Mouse (Mus musculus) right cerebral cortex, adult 18-20 months (tissue): Measurements from ENCODE around the gene Herc2.

Experiments used
- DNase-seq: peaks from one replicate; pipeline ENCODE4 v3.0.0; 2022; ENCODE audit warnings: mixed read lengths

Herc2 gene

DNA sequence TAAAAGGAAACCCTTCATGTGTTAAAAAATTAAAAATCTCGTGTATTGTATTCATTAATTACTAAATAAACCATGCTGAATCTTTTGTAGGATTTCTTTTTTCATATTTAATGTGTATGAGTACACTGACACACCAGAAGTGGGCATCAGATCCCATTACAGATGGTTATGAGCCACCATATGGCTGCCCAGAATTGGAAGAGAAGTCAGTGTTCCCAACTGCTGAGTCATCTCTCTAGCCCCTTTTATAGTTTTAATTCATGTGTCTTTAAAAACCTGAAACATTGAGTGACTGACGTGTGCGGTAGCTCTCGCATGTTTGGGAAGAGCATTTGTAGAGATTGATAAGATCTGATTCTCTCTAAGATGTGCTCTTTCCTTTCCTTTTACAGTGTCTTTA lies 21.7 kb downstream of the Herc2 start:
- DNase-seq, result peak; percentile 54

DNA sequence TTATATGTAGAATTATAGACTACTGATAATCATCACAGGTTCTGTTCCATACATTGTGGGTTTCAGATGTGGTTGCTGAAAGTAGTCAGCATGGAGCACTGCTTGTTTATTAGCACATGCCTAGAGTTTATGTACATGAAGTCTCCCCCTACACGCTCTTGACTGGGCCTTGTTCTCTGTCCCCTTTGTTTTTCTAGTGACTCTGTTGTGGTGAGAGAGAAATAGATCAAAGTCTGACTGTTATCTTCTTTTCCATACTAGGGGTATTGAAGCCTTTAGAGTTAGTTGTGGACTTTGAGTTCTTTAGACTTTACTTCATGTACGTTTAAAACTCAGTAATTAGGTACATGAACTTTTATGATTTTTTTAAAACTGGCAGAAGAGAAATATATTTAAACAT lies 33.0 kb downstream of the Herc2 start:
- no peak for DNase-seq

DNA sequence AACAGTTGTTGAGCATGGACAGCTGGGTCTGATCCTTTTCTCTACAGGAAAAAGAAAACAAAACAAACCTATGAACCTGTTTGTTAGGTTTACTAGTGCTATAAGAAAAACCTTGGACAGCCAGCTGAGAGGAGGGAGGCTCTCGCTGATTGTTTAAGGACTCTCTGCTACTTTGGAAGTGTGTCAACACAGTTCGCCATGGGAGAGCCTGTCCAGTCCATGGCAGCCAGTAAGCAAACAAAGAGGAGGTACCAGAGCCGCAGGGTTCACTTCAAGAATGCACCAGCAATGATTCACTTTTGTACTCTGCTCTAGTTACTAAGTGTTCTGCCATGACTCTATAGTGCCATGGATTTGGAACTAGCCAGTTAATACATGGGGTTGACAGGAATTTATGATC lies 39.1 kb downstream of the Herc2 start:
- DNase-seq, result no peak

DNA sequence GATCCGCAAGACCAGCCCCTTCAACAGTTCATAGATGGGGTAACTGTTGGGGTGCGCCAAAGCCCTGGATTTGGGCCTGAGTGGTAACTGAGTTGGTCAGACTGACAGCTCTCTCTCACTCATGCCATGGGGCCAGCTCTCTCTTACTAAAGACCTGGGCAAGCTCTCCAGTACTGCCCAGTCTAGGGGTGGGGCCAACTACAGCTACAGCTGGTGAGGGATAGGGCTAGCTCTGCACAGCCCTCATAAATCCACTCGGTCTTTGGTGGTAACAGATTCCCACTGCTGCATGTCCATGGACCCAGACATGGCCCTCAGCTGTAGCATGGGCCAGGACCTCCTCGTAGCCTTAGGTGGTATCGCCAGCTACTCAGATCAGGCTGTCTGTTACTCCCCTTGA lies 41.4 kb downstream of the Herc2 start:
- DNase-seq, result no peak

DNA sequence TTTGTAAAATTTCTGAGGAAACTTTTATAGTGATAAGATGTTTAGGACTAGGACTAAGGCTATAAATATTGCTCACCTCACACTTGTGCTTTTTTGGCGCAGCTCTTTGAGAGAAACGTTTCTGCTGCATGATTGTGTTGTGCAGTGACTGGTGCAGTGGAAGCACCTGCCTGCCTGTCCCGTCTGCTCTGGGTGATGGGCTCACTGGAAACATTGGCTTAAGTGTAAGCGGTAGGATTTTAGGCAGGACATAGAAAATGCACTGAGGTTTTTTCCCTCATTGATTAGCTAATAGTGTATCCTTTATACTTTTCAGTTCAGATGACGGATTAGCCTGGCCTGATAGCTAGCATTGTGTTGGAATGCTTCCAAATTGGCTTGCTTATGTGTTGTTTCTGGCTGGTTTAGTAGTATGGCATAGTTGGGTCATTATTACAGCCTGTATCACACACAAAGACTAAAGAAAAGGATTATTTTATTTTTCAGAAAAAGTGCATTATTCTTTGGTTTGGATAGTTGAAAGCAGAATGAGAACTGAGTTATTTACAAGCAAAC lies 52.4 kb downstream of the Herc2 start:
- no peak for DNase-seq

DNA sequence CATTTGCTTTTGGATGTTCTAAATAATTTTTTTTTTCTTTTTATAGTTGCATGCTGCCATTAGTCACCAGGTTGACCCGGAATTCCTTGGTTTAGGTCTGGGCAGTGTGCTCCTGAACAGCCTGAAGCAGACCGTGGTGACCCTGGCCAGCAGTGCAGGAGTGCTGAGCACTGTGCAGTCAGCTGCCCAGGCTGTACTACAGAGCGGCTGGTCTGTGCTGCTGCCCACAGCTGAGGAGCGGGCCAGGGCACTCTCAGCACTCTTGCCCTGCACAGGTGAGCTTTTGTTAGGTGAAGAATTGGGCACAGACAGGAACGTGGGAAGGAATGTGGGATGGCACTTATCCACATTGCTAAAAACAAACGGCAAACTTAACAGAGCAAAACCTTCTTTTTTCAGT lies 63.0 kb downstream of the Herc2 start:
- no peak for DNase-seq

DNA sequence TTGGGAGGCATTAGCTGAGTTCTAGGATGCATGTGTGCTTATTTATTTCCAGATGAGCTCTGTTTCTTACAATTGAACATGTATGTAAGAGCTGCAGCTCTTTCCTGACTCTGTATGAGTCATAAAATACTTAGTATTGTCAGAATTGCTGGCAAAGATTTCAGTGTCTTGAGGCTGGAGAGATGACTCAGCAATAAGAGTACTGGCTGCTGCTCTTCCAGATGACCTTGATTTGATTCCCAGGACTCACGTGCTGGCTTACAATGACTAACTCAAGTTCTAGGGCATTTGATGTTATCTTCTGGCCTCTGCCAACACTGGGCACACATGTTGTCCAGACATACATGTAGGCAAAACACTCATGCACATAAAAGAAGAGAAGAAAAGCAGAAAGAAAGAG lies 64.2 kb downstream of the Herc2 start:
- no peak for DNase-seq

DNA sequence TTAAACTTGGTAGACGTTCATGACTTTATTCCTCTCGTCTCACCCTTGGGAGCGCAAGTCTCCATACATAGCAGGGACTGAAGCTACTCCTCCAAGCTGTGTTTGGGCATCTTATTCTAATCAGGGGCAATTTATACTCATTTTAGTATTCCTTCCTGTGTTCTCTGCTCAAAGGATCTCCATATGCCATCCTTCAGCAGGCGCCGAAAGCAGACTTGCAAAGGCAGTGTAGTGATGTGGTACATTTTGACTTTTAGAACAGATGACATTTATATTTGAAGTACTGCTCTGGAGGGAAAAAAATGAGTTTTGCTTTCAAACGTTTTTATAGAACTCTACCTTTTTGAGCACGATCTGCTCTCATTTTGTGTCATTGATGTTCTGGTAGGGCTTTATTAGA lies 71.0 kb downstream of the Herc2 start:
- no peak for DNase-seq

DNA sequence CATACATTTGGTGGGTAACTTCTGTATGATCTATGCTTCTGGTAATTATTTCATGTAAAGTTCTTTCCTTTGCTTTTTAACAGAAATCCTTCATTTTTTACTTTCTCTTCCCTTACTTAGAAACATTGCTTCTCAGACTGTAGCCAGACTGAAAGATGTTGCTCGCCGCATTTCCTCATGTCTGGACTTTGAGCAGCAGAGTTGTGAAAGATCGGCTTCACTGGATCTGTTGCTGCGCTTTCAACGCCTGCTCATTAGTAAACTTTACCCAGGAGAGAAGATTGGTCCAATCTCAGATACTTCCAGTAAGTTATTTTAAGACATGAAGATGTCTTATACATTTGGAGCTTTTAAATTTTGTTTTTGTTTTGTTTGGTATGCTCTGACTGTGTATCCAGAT lies 71.4 kb downstream of the Herc2 start:
- DNase-seq, result no peak

DNA sequence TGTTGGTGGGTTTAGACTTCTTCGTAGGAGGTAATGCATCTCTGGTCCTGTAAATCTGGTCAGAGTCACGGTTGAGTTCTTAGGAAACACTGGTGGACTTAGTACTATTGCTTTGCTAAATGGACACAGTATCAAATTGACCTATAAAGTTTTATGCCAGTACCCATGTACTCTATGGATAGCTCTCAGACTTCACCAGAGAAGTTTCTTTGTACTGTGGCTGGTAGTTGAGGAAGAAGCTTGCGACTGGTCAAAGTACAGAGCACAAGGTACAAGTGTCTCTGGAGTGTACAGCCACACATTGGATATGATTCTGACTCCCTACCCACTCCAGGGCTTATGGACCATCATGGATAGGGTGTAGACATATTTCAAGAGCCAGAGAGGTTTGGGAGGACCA lies 78.1 kb downstream of the Herc2 start:
- DNase-seq, result no peak

DNA sequence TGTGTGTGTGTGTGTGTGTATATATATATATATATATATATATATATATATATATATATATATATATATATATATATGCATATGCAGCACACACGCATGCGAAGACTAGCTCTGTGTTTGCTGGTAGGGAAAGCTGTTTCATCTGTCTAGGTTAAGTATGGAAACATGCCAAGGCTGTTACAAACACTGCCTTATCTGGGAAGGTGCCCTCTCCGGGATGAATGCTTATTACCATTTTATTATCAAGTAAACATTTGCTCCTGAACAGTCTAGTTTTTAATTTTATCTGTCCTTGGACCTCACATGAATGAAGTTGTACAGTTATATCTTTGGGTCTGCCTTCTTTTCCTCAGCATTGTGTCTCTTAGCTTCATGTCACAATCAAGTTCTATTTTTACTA lies 79.6 kb downstream of the Herc2 start:
- DNase-seq, result no peak

DNA sequence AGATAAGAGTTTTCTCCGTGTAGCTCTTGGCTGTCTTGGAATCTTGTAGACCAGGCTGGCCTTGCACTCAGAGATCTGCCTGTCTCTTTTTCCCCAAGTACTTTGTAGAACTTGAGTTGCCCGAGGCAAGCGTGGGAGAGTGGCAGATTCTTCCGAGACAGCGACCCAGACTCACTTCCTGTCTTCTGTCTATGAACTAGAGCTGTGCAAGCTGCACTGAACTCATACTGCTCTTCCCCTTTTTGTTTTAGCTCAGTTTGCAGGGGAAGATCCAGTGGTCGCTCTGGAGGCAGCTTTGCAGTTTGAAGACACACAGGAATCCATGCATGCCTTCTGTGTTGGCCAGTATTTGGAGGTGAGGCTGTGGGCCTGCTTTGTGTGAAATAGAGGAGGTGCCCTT lies 81.6 kb downstream of the Herc2 start:
- no peak for DNase-seq

DNA sequence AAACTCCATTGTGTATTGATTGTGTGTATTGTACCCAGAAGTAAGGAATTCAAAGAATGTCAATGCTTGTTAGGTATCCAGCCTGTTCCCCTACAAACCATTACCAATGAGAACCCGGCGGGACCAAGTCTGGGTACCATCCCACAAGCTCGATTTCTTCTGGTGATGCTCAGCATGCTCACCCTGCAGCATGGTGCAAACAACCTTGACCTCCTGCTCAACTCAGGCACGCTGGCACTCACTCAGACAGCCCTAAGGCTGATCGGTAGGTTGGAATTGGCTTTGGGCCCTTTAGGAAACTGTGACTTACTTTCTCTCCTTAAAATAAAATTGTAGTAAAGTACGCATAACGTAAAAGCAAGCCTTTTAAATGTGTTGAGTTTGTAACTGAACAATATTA lies 88.7 kb downstream of the Herc2 start:
- DNase-seq, result no peak

DNA sequence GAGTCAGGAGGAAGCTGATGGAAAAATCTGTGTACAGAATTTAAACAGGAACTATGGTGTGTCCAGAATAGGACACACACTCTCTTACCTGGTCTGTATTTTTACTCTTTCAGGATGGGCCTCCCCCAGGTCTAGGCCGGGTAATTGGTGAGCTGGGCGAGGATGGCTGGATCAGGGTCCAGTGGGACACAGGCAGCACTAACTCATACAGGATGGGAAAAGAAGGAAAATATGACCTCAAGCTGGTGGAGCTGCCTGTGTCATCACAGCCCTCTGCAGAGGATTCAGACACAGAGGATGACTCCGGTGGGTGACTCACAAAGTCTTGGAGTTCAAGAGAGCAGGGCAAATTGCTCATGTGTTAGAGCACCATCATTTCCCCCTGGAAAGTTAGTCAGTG lies 96.4 kb downstream of the Herc2 start:
- DNase-seq, result no peak

DNA sequence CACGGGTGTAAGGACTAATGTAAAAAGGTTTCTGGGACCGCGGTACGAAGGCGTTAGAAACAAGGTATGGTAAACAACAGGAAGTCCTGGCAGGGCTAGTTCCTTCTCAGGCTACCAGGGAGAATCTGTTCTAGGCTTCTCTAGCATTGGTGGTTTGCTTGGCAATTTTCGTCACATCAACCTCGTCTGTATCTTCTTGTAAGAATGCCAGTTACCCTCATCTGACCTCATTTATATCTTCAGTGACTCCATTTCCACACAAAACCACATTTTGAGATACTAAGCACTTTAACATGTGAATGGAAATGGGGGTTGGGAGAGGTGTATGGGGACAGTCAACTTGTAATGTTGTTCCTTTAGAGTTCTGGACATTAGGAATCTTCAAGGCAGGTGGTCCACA lies 98.9 kb downstream of the Herc2 start:
- DNase-seq, result no peak

DNA sequence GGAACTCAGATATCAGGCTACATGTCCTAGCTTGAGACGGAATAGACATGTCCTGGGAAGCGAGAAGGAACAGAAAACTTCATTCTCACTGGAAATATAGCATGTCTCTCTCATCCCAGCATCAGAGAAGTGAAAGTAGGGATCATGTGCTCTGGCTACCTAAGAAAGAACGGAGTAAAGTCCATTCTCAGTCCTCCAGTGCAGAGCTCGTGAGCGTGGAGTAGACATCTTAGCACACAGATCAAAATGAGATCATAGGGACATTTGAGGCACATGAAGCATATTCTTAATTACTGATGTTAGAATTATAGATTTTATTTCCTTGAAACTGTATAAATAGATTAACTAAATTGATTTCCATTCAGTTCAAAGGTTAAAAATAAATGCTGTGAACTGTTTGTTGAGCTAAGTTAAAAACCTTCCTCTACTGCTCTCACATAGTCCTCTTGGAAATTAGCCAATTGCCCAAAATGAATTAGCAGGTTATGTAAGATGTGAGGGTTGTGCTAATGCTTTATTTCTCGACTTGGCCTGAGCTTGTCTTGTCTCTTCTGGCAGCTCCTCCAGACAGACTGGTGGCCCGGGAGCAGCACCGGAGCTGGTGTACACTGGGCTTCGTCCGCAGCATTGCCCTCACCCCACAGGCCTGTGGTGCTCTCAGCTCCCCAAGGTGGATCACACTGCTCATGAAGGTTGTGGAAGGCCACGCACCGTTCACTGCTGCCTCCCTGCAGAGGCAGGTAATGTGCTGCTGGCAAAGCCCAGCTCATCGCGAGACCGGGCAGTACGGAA lies 102.1 kb downstream of the Herc2 start:
- DNase-seq, result no peak

DNA sequence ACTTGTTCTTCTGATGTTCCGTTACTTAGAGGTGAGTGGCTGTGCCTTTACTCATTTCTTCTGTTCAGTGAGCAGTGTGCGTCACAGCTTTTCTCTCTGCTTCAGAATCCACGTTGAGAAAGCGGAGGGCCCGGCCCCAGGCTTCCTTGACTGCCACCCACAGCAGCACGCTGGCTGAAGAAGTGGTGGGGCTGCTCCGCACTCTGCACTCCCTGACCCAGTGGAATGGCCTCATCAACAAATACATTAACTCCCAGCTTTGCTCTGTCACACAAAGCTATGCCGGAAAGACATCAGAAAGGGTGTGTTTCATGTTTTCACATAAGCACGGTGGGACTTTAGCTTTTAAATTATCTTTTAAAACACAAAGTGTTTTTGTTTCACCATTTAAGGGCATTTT lies 103.2 kb downstream of the Herc2 start:
- DNase-seq, result no peak

DNA sequence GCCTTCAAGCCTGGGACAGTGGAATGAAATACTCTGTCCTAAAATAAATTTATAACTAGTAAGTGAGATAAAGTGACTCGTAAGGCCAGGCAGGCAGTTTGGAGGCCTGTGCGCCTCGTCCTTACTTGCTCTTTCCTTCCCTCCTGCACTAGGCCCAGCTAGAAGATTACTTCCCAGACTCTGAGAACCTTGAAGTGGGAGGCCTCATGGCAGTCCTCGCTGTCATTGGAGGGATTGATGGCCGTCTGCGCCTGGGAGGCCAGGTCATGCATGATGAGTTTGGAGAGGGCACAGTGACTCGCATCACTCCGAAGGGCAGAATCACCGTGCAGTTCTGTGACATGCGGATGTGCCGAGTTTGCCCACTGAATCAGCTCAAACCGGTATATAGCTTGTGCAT lies 103.6 kb downstream of the Herc2 start:
- no peak for DNase-seq

DNA sequence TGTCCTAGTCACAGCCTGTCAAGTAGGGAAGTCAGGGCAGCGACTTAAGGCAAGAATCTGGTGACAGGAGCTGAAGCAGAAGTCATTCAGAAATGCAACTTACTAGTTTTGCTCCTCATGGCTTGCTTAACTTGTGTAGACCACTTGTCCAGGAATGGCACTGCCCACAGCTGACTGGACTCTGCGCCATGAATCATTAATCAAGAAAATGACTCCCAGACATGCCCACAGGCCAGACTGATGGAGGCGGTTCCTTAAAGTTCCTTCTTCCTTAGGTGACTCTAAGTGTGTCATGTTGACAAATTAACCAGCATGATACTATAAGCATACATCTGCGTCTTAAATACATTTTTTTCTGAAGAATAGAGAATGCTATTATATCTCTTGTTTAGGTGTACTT lies 113.3 kb downstream of the Herc2 start:
- DNase-seq, result no peak

DNA sequence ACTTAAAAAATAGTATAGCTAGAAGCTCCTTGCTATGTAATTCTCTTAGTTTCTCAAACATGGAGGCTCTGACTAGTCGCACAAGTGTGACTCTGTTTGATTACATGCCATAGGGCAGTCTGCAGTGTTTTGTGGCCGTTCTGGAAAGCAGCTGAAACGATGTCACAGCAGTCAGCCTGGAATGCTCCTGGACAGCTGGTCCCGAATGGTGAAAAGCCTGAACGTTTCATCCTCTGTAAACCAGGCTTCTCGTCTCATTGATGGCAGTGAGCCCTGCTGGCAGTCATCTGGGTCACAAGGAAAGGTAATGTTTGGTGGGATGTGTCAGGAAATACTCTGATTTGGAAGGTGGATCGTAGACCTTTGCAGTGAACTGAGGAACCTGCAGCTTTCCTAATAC lies 118.7 kb downstream of the Herc2 start:
- no peak for DNase-seq

DNA sequence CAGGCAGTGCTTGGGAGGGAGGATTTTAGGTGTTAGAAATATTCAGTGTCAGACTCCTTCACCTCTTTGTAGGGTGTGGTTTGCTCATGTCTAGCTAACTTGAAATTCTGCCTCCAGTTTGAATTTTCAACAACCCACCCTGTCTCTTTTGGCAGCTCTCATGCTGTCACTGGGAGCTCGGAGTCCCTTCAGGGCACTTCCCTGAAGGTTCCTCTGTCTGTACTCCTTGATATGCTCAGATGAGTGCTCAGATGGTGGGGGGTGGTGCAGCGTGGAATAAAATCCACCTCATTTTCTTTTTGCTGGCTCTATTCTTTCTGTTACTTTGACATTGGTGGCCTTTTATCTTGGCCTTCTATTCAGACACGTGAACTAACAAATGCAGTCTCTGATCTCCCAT lies 127.4 kb downstream of the Herc2 start:
- DNase-seq, result no peak

DNA sequence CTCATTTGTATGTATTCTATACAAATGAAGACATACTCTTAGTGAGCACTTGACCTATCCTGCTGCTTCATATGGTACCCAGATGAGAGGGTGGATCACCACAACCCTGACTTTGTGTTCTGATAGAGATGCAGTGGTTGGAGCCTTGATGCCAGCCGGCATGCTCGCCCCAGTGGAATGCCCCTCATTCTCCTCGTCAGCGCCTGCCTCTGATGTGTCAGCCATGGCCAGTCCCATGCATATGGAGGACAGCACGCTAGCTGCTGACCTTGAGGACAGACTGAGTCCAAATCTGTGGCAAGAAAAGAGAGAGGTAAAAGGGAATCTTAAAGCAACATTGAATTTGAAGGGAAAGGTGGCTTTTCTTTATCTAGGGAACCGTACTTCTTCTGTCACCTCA lies 141.0 kb downstream of the Herc2 start:
- DNase-seq, result no peak

DNA sequence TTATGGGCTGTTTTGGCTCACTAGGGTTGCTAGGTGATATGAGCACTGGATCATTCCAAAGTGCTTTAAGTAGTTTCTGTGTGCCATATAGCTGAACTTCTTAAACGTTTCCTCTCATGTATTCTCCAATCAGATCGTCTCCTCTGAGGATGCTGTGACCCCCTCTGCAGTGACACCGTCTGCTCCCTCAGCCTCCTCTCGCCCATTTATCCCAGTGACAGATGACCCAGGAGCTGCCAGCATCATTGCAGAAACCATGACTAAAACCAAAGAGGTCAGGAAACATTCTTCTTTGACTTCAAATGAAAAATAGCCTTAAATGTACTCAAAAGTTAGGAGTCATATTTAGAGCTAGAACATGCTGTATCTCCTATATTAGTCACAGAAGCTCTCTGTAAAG lies 141.7 kb downstream of the Herc2 start:
- DNase-seq, result no peak

DNA sequence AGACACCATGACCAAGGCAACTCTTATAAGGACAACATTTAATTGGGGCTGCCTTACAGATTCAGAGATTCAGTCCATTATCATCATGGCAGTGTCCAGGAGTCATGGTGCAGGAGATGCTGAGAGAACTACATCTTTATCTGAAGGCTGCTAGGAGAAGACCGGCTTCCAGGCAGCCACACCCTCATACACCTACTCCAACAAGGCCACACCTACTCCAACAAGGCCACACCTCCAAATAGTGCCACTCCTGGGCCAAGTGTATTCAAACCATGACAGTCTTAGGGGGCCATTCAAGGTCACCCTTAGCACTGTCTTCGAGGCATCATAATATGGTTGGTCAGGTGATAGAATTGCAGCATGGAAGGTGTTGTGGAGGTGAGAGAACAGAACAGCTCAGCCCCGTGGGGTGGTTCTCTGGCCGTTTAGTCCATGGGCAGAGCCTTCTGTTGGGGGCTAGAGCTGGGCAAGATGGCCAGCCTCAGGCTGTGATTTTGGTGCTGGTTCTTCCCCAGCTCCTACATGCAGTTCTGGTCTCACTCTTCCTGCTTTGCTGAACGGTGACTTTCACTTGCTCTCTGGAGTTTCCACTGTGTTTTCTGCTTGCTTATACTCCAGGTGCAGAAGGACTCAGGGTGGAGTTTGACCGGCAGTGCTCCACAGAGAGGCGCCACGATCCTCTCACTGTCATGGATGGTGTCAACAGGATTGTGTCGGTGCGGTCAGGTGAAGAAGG lies 151.7 kb downstream of the Herc2 start:
- no peak for DNase-seq

DNA sequence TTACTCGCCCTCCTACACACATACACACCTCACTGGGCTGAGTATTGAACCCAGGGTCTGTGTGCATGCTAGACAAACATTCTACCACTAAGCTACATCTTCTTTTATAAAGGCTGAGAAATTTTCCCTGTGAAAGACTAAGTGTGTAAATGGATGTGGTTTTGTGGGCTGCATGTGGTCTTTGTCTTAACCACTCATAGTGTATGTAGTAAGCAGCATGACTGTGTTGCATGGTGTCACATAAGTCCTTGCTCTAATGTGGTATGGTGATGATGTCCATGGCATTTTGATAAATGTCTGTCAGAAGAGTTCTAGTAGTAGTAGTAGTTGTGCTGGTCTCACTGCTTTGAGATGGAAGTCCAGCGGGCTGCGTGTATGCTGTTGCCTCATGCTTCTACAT lies 152.8 kb downstream of the Herc2 start:
- no peak for DNase-seq
